Mouse (Mus musculus) activated CD4-positive, CD25-positive, alpha-beta regulatory T cell, adult 9 weeks (primary cell): Measurements from ENCODE around the gene Fbll1. TPM values are rescaled to one million over a fixed set of nuclear protein-coding genes. Genes with fewer than 3 reads are reported as not detected.

Experiments
- polyA plus RNA-seq: library from polyadenylated mRNA; unstranded; fragments of 100-300 nt; shearing (Covaris generic); gene quantifications from one replicate; pipeline ENCODE4 v1.2.1, GENCODE M21; 2017

Gene Fbll1
- not detected for polyA plus RNA-seq

DNA sequence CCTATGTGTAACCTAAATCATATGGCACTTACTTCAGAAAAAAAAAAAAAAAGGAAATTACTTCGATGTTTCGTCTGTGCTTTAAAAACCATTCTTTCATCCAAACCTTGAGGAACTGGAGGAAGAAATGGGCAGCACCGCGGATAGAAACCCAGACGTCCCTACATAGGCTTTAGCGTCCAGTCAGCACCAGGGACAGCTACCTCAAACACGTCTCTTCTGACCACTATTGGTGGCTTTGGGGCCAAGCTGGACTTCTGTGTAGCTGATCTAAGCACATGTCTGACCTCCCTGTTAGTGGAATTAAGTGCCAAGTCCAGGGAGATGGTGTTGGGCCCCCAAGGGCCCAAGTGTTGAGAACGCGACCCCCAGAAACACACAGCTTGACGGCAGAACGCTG, at the start of gene Fbll1:
TSS of gene Fbll1 (minus strand) at position 11 of the 400 bp plus-strand sequence.

DNA sequence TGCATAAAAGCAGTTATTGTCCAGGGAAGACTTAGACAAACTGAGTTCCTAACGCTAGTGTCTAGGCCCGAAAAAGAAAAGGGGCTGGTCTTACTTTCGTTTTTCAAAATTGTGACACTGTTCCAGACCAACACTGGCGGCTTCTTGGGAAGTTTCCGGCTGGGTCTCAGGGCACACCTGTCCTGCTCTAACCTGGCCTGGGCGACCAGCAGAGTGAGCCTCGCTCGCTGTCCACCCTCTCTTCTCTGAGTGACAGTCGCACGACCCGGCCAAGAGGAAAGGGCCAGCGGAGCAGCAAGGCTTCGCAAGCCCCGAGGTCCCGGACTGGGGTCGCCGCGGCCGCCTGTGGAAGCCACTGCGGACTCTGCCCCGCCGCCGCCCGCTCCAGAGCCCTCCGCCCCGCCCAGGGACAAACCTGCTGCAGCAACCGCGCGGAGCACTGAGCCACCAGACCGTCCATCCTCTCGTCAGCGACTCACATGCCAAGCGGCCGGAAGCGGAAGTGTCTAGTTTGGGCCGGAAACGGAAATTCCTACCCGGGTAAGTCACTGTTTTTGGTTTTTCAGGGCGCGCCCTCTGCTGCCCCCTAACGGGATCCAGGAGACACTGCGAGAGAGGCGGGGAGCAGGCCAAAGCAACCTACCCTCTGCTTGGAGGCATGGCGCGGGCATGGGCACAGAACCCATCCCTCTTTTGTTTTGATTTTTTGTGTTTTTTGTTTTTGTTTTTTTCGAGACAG, 35.5 kb upstream of the Fbll1 start, which contains the start of gene Rars:
TSS of gene Rars (minus strand) at position 485 of the 739 bp plus-strand sequence.

DNA sequence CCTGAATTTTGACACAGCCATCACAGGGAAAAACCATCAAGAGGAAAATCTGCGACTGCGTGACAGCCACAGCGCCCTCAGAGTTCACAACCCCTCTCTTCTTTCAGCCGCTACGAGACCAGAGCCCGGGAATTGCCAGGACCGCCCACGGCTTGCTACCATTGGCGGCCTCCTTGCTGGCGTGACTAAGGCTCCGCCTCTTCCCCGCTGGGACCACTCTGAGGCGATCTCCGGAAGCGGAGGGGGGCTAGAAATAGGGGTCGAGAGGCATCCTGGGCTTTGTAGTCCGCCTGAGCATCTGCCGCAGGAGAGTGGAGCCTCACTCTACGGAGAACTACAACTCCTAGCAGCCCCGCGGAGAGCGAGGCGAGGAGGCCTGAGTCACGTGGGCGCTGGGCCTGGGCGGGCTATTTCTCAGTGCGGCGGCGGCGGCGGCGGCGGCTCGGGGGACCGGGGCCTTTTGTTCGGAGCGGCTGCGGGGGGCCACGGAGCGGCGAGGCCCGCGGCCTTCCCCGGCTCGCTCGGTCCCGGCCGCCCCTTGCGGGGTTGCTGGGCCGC, 29.4 kb downstream of the Fbll1 start, which contains the start of gene Pank3:
TSS of gene Pank3 (plus strand) at position 297 of the 558 bp plus-strand sequence.

Other genes starting within 250 kb of the Fbll1 start
- 10.7 TPM for gene Pank3, start 29.4 kb downstream of the Fbll1 start, polyA plus RNA-seq
- 74.4 TPM for gene Rars, start 35.6 kb upstream of the Fbll1 start, polyA plus RNA-seq
- not detected for gene Wwc1, start 181.6 kb upstream of the Fbll1 start, polyA plus RNA-seq